Mouse (Mus musculus): Measurements from ENCODE around the gene Idh3g. TPM values are rescaled to one million over a fixed set of nuclear protein-coding genes. Genes with fewer than 3 reads are reported as not detected.

The Idh3g gene
- polyA plus RNA-seq, 1 experiment from 2014 or later = 252 TPM

- no peak overlapping the region for H3K4me2 ChIP-seq (ENCODE audit: low read length)
- H3K27ac ChIP-seq (ENCODE audit: low read length) = no peak overlapping the region
- H3K36me3 ChIP-seq (ENCODE audit: control insufficient read depth, insufficient read depth, low read length) = no peaks in the 10 kb centered on the region
- no peaks in the 10 kb centered on the region for H3K9me3 ChIP-seq (replicated peaks; ENCODE audit: control insufficient read depth, low read length, poor library complexity, severe bottlenecking)
- ATAC-seq = no peak
- no peaks in the 10 kb centered on the region for H3K4me1 ChIP-seq (ENCODE audit: control insufficient read depth, insufficient read depth, low read length)
- no peaks in the 10 kb centered on the region for H3K27me3 ChIP-seq (ENCODE audit: control insufficient read depth, insufficient read depth, low read depth, low read length)
- no peak overlapping the region for H3K9ac ChIP-seq (ENCODE audit: low read depth, low read length)
- no peak overlapping the region for H3K4me3 ChIP-seq (ENCODE audit: low read depth, low read length)
- WGBS = 82% methylated on average over 2 of the region's 2 CpGs
These were observed 10.8 kb upstream of the Idh3g start for GRCm38 (mm10) chrX:73797511-73797910.

DNA sequence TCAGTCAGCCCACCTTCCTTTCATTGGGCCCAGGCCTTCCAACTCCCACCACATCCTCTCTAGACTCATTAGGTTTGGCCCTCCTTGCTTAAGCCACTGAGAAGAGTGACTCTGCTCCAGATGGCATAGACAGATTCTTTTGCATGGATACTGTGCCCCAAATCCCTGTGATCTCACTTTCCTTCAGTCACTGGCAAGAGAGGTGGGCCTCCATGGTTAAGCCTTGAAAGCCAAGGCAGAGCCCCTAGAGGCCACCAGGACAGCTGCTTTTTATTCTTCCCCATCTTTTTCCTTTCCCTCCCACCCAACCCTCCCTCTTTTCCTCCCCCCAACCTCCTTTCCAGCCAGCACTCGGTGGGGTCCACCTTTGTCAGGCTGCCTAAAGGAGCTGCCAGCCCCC is 6.8 kb upstream of the Idh3g start:
- Histone ChIP-seq H3K9ac (ENCODE audit: low read depth, low read length) (no peak overlapping the region), H3K4me2 (ENCODE audit: low read length) (no peak overlapping the region), H3K27me3 (ENCODE audit: control insufficient read depth, insufficient read depth, low read depth, low read length) (no peaks in the 10 kb centered on the region), H3K36me3 (ENCODE audit: control insufficient read depth, insufficient read depth, low read length) (no peaks in the 10 kb centered on the region), H3K4me3 (ENCODE audit: low read depth, low read length) (no peak overlapping the region), H3K4me1 (ENCODE audit: control insufficient read depth, insufficient read depth, low read length) (peaks cover 3% of the 10 kb centered on the region; the same call in 1 of the 2 replicates), H3K9me3 (replicated peaks; ENCODE audit: control insufficient read depth, low read length, poor library complexity, severe bottlenecking) (no peaks in the 10 kb centered on the region), H3K27ac (ENCODE audit: low read length) (no peak overlapping the region)
- no peak for ATAC-seq
- 11% methylated on average over 1 of the region's 1 CpGs for WGBS

DNA sequence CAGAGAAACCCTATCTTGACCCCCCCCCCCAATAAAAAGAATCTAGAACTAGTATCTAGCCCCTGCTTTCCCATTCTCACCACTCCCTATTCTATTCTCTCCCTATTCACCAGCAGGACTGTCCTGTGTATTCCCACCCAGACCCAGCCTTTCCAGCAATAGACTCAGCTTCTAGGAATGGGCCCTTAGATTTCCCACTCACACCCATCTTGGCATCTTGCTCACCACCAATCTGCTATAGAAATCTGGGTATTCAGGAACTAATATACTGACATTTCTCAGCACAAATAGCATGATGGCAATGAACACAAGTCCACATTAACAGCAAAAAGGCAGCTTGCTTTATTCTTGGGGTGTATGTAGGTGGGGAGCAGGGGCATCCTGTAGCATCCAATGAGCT is 6.3 kb upstream of the Idh3g start:
- Histone ChIP-seq H3K4me3 (ENCODE audit: low read depth, low read length) (no peak overlapping the region), H3K4me1 (ENCODE audit: control insufficient read depth, insufficient read depth, low read length) (peaks cover 7% of the 10 kb centered on the region; the same call in 1 of the 2 replicates), H3K9ac (ENCODE audit: low read depth, low read length) (no peak overlapping the region), H3K27ac (ENCODE audit: low read length) (no peak overlapping the region), H3K9me3 (replicated peaks; ENCODE audit: control insufficient read depth, low read length, poor library complexity, severe bottlenecking) (no peaks in the 10 kb centered on the region), H3K27me3 (ENCODE audit: control insufficient read depth, insufficient read depth, low read depth, low read length) (no peaks in the 10 kb centered on the region), H3K36me3 (ENCODE audit: control insufficient read depth, insufficient read depth, low read length) (no peaks in the 10 kb centered on the region), H3K4me2 (ENCODE audit: low read length) (no peak overlapping the region)
- no peak for ATAC-seq

DNA sequence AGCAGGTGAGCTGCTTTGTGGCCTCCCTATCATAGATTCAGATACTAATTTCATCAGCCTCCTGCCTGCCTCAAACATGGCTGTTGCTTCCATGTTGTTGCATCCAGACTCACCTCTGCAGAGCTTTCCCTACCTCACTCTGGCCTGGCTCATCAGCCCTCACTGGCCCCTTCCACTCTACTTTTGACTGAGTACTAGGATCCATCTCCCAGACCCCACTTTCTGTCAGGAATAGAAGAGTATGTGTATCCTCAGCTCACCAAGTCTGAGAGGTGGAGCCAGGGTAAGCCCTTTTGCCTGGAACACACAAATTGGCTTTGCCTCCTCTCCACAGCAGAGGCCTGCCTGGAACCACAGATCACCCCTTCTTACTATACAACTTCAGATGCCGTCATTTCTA is 1.8 kb upstream of the Idh3g start:
- H3K27me3 ChIP-seq (ENCODE audit: control insufficient read depth, insufficient read depth, low read depth, low read length) = no peaks in the 10 kb centered on the region
- WGBS = 83% methylated on average over 1 of the region's 1 CpGs
- ATAC-seq = no peak
- H3K27ac ChIP-seq (ENCODE audit: low read length) = no peak overlapping the region
- no peaks in the 10 kb centered on the region for H3K36me3 ChIP-seq (ENCODE audit: control insufficient read depth, insufficient read depth, low read length)
- peak overlapping the region; percentile 67; the same call in 1 of the 2 replicates for H3K4me2 ChIP-seq (ENCODE audit: low read length)
- no peaks in the 10 kb centered on the region for H3K9me3 ChIP-seq (replicated peaks; ENCODE audit: control insufficient read depth, low read length, poor library complexity, severe bottlenecking)
- H3K4me3 ChIP-seq (ENCODE audit: low read depth, low read length) = no peak overlapping the region
- peaks cover 27% of the 10 kb centered on the region for H3K4me1 ChIP-seq (ENCODE audit: control insufficient read depth, insufficient read depth, low read length)
- H3K9ac ChIP-seq (ENCODE audit: low read depth, low read length) = no peak overlapping the region

- H3K9ac ChIP-seq (ENCODE audit: low read depth, low read length) = peak overlapping the region; percentile 73
- peak overlapping the region; percentile 87 for H3K27ac ChIP-seq (ENCODE audit: low read length)
These were observed 495 bp upstream of the Idh3g start for GRCm38 (mm10) chrX:73787225-73787558.

DNA sequence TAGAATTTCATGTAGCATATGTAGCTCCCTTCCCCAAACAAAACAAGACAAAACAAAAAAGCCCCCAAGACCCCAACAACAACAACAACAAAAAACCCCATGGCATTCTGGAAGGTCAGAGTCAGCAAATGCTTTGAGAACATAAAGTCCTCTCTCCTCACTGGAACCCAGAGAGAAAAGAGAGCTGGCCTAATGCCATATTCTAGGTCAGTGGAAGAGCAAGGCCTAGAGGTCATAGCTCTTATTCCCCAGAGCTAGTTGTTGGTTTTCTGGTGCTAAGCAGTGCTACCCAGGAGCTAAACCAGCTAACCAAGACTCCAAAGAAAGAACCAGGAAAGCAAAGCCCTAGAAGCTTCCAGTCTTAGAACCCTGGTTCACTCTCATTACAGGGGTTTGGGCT is 1.0 kb downstream of the Idh3g start:
- Histone ChIP-seq H3K4me1 (ENCODE audit: control insufficient read depth, insufficient read depth, low read length) (peaks cover 28% of the 10 kb centered on the region), H3K4me2 (ENCODE audit: low read length) (peak overlapping the region; percentile 74), H3K27me3 (ENCODE audit: control insufficient read depth, insufficient read depth, low read depth, low read length) (no peaks in the 10 kb centered on the region), H3K9ac (ENCODE audit: low read depth, low read length) (peak overlapping the region; percentile 68; the same call in 1 of the 2 replicates), H3K36me3 (ENCODE audit: control insufficient read depth, insufficient read depth, low read length) (peaks cover 5% of the 10 kb centered on the region; the same call in 1 of the 2 replicates), H3K27ac (ENCODE audit: low read length) (peak overlapping the region; percentile 90; the same call in 1 of the 2 replicates), H3K9me3 (replicated peaks; ENCODE audit: control insufficient read depth, low read length, poor library complexity, severe bottlenecking) (no peaks in the 10 kb centered on the region), H3K4me3 (ENCODE audit: low read depth, low read length) (peak overlapping the region; percentile 57)
- ATAC-seq = no peak

More at GRCm38 (mm10) chrX:73787225-73787558, 495 bp upstream of the Idh3g start:
- Histone ChIP-seq H3K36me3 (ENCODE audit: control insufficient read depth, insufficient read depth, low read length) (no peaks in the 10 kb centered on the region), H3K4me2 (ENCODE audit: low read length) (peak overlapping the region; percentile 67), H3K9me3 (replicated peaks; ENCODE audit: control insufficient read depth, low read length, poor library complexity, severe bottlenecking) (no peaks in the 10 kb centered on the region), H3K4me3 (ENCODE audit: low read depth, low read length) (peak overlapping the region; percentile 57), H3K4me1 (ENCODE audit: control insufficient read depth, insufficient read depth, low read length) (peaks cover 28% of the 10 kb centered on the region), H3K27me3 (ENCODE audit: control insufficient read depth, insufficient read depth, low read depth, low read length) (no peaks in the 10 kb centered on the region)
- WGBS = 12% methylated on average over 17 of the region's 22 CpGs
- peak; percentile 46; the same call in 1 of the 2 replicates for ATAC-seq

DNA sequence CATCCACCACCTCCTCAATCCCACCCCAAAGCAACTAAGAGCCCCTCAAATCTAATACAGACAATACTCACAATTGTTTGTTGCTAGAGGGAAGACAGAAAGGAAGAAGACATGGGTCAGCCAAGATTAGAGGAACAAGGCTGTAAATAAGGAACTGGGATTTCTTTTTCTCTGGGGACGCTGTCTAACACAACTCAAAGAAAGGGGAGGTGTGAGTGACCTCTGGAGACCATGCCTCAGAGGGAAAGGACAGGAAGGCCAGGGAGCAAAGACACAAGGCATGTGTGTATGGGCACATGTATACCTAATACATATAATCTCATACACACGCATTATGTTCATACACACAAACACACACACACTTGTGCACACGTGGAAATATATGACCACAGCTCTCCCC is 4.5 kb downstream of the Idh3g start:
- Histone ChIP-seq H3K9ac (ENCODE audit: low read depth, low read length) (no peak overlapping the region), H3K4me3 (ENCODE audit: low read depth, low read length) (no peak overlapping the region), H3K27ac (ENCODE audit: low read length) (no peak overlapping the region), H3K9me3 (replicated peaks; ENCODE audit: control insufficient read depth, low read length, poor library complexity, severe bottlenecking) (no peaks in the 10 kb centered on the region), H3K27me3 (ENCODE audit: control insufficient read depth, insufficient read depth, low read depth, low read length) (no peaks in the 10 kb centered on the region), H3K4me2 (ENCODE audit: low read length) (no peak overlapping the region), H3K36me3 (ENCODE audit: control insufficient read depth, insufficient read depth, low read length) (peaks cover 9% of the 10 kb centered on the region), H3K4me1 (ENCODE audit: control insufficient read depth, insufficient read depth, low read length) (peaks cover 18% of the 10 kb centered on the region)
- no peak for ATAC-seq
- WGBS = 86% methylated on average over 3 of the region's 3 CpGs

DNA sequence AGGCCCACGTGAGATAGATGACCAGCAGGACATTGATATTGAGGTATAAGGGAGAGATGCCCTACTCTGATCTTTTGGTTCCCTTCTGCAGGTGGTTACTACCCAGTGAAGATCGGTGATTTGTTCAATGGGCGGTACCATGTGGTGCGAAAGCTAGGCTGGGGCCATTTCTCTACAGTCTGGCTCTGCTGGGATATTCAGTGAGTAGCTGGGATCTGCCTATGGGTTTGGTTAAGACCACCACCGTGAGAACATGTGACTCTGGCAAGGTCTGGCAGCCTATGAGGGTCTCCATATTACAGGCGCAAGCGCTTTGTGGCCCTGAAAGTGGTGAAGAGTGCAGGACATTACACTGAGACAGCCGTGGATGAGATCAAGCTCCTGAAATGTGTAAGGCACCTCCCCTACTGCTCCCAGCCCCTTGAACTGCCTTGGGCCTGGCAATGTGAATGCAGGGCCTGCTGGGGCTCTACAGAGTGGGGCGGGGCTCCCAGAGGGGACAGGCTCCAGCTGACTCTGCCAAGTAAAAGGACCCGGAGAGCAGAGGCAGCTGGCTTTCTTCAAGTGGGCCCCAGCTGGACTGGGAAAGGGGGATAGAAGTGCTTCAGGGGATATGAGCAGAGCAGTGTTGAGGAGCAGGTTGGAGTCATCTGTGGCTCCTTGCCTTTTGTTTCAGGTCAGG is 11.8 kb downstream of the Idh3g start:
- Histone ChIP-seq H3K4me3 (ENCODE audit: low read depth, low read length) (no peak overlapping the region), H3K27ac (ENCODE audit: low read length) (no peak overlapping the region), H3K36me3 (ENCODE audit: control insufficient read depth, insufficient read depth, low read length) (no peaks in the 10 kb centered on the region; the same call in none of the 2 replicates), H3K9me3 (replicated peaks; ENCODE audit: control insufficient read depth, low read length, poor library complexity, severe bottlenecking) (no peaks in the 10 kb centered on the region), H3K4me2 (ENCODE audit: low read length) (no peak overlapping the region), H3K27me3 (ENCODE audit: control insufficient read depth, insufficient read depth, low read depth, low read length) (no peaks in the 10 kb centered on the region), H3K4me1 (ENCODE audit: control insufficient read depth, insufficient read depth, low read length) (no peaks in the 10 kb centered on the region), H3K9ac (ENCODE audit: low read depth, low read length) (no peak overlapping the region)
- no peak for ATAC-seq
- 71% methylated on average over 10 of the region's 10 CpGs for WGBS

GRCm38 (mm10) chrX:73774168-73774760 is 12.4 kb downstream of the Idh3g start, which contains the start of gene Srpk3:
Gene Srpk3 (plus strand): TSS chrX:73774405.
- ATAC-seq = 0 out of 2 replicates have a peak, but pooled peaks have one; percentile 2
- H3K4me3 ChIP-seq (ENCODE audit: low read depth, low read length) = no peak within 1 kb of the TSS
- no peak within 1 kb of the TSS for H3K4me2 ChIP-seq (ENCODE audit: low read length)
- no peaks in the 10 kb centered on the region; the same call in none of the 2 replicates for H3K36me3 ChIP-seq (ENCODE audit: control insufficient read depth, insufficient read depth, low read length)
- 59% methylated on average over 9 of the region's 9 CpGs for WGBS
- no peak within 1 kb of the TSS for H3K9ac ChIP-seq (ENCODE audit: low read depth, low read length)
- H3K4me1 ChIP-seq (ENCODE audit: control insufficient read depth, insufficient read depth, low read length) = no peaks in the 10 kb centered on the region
- no peaks in the 10 kb centered on the region for H3K27me3 ChIP-seq (ENCODE audit: control insufficient read depth, insufficient read depth, low read depth, low read length)
- H3K9me3 ChIP-seq (replicated peaks; ENCODE audit: control insufficient read depth, low read length, poor library complexity, severe bottlenecking) = no peaks in the 10 kb centered on the region
- no peak within 1 kb of the TSS for H3K27ac ChIP-seq (ENCODE audit: low read length)
